In the genomic region with DNA sequence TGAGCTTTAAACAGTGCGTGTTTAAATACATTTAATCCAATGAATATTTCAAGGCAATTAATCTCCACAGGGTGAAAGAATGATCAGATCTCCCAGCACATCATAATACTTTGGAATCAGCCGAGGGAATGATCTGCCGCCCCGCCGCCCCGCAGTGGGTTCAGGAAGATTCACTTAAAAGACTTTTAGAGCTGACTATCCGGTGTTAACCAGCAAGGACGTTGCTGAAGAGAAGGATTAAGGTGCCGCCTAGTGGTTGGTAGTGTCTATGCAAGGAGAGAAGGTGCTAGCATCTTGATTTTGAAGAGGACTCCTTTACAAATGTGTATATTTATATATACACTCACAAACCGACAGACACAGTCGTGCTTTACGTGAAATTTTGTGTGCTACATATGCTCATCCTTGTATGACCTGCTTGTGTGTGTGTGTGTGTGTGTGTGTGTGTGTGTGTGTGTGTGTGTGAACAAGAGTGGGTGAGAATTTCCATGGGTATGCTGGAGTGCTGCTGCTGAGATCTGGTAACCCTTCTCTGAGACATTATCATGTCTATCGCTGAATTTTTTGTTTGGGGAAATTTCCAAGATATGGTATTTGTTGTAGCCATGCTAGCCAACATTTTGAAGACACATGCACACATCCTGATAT, we compare ENCODE assay signal across 8 mouse cellular contexts. TPM values are rescaled to one million over a fixed set of nuclear protein-coding genes. Genes with fewer than 3 reads are reported as not detected.
DNase-seq lines count a peak whose midpoint lies in the region; ATAC-seq lines count a peak whose summit lies in the region.

No protein-coding gene starts in this region.

- peak; percentile 26 for DNase-seq in T-cell, adult 2 months (ENCODE audit: low spot score)
- peak; percentile 51 to 76 for DNase-seq in cerebellum, postnatal 25 days
- peak; percentile 52 for DNase-seq in gastrocnemius, adult 18-20 months (ENCODE audit: low spot score)
- DNase-seq in left cerebral cortex, adult 11 months (ENCODE audit: low spot score): peak; percentile 70
- peak; percentile 72 for DNase-seq in lung, postnatal 36 days
- DNase-seq in right cerebral cortex, adult 18-20 months: peak; percentile 79
- DNase-seq in yolk sac, embryonic 10.5 days (ENCODE audit: low spot score): peak; percentile 64

- no peaks in the 10 kb centered on the region for H3K36me3 ChIP-seq in hindbrain, embryonic 16.5 days (ENCODE audit: control insufficient read depth, insufficient read depth, low read length)

- no peak overlapping the region for H3K27ac ChIP-seq in hindbrain, embryonic 16.5 days (ENCODE audit: low read depth, low read length)

- no peaks in the 10 kb centered on the region; the same call in 1 of the 2 replicates for H3K4me1 ChIP-seq in hindbrain, embryonic 16.5 days (ENCODE audit: control insufficient read depth, insufficient read depth, low read depth, low read length)

- ATAC-seq in hindbrain, embryonic 16.5 days: peak; percentile 84

- H3K9me3 ChIP-seq in hindbrain, embryonic 16.5 days (ENCODE audit: control insufficient read depth, low read length): no peaks in the 10 kb centered on the region

- H3K27me3 ChIP-seq in hindbrain, embryonic 16.5 days (replicated peaks; ENCODE audit: control insufficient read depth, insufficient read depth, low read length): no peaks in the 10 kb centered on the region; the same call in 1 of the 2 replicates

- no peak overlapping the region for H3K9ac ChIP-seq in hindbrain, embryonic 16.5 days (ENCODE audit: low read depth, low read length)

- peak overlapping the region; percentile 44 for H3K4me2 ChIP-seq in hindbrain, embryonic 16.5 days (ENCODE audit: low read length)

- H3K4me3 ChIP-seq in hindbrain, embryonic 16.5 days (ENCODE audit: low read length): no peak overlapping the region

- 6% methylated on average over 13 of the region's 13 CpGs for WGBS in hindbrain, embryonic 16.5 days

RNA-seq across cellular contexts. Expression of a gene that starts 24.7 kb away (rescaled TPM):
- 10 to 100 TPM; 67.9 to 71.7 TPM for total RNA-seq in gastrocnemius, adult 18-20 months (2021)
- 117 and 128 TPM in 2 replicates for polyA plus RNA-seq in hindbrain, embryonic 16.5 days (2015; fragmentation: Nextera tagmentation; extraction: Ambion mirVana)

RNA-seq across cellular contexts. Expression of a gene that starts 52.9 kb away (rescaled TPM):
- total RNA-seq in gastrocnemius, adult 18-20 months (2021): not detected
- 0.98 and 1.3 TPM in 2 replicates for polyA plus RNA-seq in hindbrain, embryonic 16.5 days (2015; fragmentation: Nextera tagmentation; extraction: Ambion mirVana)

Comparison
In these comparisons a context has a peak if more than half of its experiments do, and no peak if none do; other contexts are left out.
1. DNase-seq: peak in every context shown above with its lines; median percentile 79 in right cerebral cortex, adult 18-20 months; 72 in lung, postnatal 36 days; 70 in left cerebral cortex, adult 11 months; 64 in yolk sac, embryonic 10.5 days; 64 in cerebellum, postnatal 25 days; 52 in gastrocnemius, adult 18-20 months; 26 in T-cell, adult 2 months.